Mouse (Mus musculus) embryonic fibroblast, embryonic 13.5 days (primary cell): ENCODE results near the gene Prn. TPM values are rescaled to one million over a fixed set of nuclear protein-coding genes. Genes with fewer than 3 reads are reported as not detected.

Source experiments
- H3K27ac ChIP-seq: 2 replicates; pipeline ENCODE4 v1.5.1; 2012; ENCODE audit warnings: low read length, control low read depth, inconsistent platforms; ENCODE audit not compliant: insufficient read depth
- H3K4me1 ChIP-seq: 2 replicates; pipeline ENCODE4 v1.6.1; 2011; ENCODE audit warnings: low read length; ENCODE audit not compliant: control insufficient read depth, insufficient read depth
- H3K4me3 ChIP-seq: 2 replicates; pipeline ENCODE4 v1.5.1; 2011; ENCODE audit warnings: mild to moderate bottlenecking, control low read depth, low read length; ENCODE audit not compliant: insufficient read depth
- CTCF ChIP-seq: IDR thresholded peaks from 2 replicates; pipeline ENCODE4 v1.5.1; 2011; ENCODE audit warnings: mild to moderate bottlenecking, control low read depth, low read length, moderate library complexity, borderline replicate concordance; ENCODE audit not compliant: insufficient read depth
- POLR2A ChIP-seq: IDR thresholded peaks from 2 replicates; pipeline ENCODE4 v1.6.1; 2011; ENCODE audit warnings: low read depth, mild to moderate bottlenecking, control low read depth, low read length, moderate library complexity
- polyA plus RNA-seq: library from polyadenylated mRNA; stranded (reverse); fragments of >200 nt; gene quantifications from 2 replicates; pipeline ENCODE4 v1.2.4, GENCODE M21; 2011; ENCODE audit warnings: low read depth; ENCODE audit not compliant: missing spikeins, insufficient read length

Gene Prn
- polyA plus RNA-seq, 1 experiment = not detected

DNA sequence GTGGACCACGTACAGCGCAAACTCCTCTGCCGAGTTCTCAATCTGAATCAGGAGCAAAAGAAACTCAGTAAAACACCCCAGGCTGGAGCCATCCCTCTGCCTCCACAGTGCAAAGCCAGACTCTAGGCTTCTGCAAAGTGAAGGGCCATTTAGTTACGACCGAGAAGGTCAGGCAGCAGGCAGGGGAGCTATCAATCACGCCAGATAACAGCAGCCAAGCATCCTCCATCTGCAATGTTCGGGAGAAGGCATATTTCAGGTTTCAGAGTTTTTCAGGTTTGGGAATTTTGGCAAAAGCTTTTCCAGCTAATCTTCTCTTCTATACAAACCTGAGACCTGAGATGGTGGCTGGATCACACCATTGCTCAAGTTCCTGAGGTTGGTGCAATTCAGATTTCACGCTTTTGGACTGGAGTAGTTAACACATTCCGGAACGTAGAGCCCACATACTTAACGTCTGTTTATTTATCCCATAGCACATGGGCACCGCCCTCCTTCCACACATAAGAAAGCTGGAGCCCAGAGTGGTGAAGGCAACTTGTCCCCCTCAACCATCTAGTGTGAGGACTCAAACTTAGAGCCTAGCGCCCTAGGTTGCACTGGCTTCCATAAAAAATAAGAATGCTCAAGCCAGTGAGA, 92.1 kb downstream of the Prn start:
- no peak overlapping the region for H3K4me3 ChIP-seq
- H3K27ac ChIP-seq = no peak overlapping the region
- peaks cover 17% of the 10 kb centered on the region for H3K4me1 ChIP-seq
- TF ChIP-seq POLR2A (no peak), CTCF (no peak)

GRCm38 (mm10) chr2:132003916-132004315, 94.2 kb downstream of the Prn start:
- H3K4me3 ChIP-seq = no peak overlapping the region
- peaks cover 19% of the 10 kb centered on the region for H3K4me1 ChIP-seq
- TF ChIP-seq CTCF (no peak), POLR2A (no peak)
- no peak overlapping the region for H3K27ac ChIP-seq

- TF ChIP-seq POLR2A = no peak
- no peak for TF ChIP-seq CTCF
- Histone ChIP-seq H3K4me3 (no peak overlapping the region), H3K27ac (peak overlapping the region; percentile 90), H3K4me1 (peaks cover 19% of the 10 kb centered on the region)
These were observed 94.9 kb downstream of the Prn start for GRCm38 (mm10) chr2:132004495-132005136.

- Histone ChIP-seq H3K27ac (peak overlapping the region; percentile 90), H3K4me3 (no peak overlapping the region), H3K4me1 (peaks cover 19% of the 10 kb centered on the region)
- TF ChIP-seq POLR2A = no peak
- no peak for TF ChIP-seq CTCF
These were observed 95.7 kb downstream of the Prn start for GRCm38 (mm10) chr2:132005445-132005844.

Other genes with a start within 250 kb of the Prn start
- gene Erv3, start 50.2 kb upstream of the Prn start, polyA plus RNA-seq = not detected in 2 replicates
- 207 and 213 TPM in 2 replicates for gene Prnp, start within 50 bp of the Prn start, polyA plus RNA-seq
- gene Prnd, start 40.9 kb downstream of the Prn start, polyA plus RNA-seq = 1.3 and 1.5 TPM in 2 replicates
- gene Rassf2, start 120.3 kb downstream of the Prn start, polyA plus RNA-seq = 3.6 and 11.9 TPM in 2 replicates
- 18.1 and 21.8 TPM in 2 replicates for gene Slc23a2, start 235.2 kb downstream of the Prn start, polyA plus RNA-seq